Mouse (Mus musculus): ENCODE results near the gene Olfr313. TPM values are rescaled to one million over a fixed set of nuclear protein-coding genes. Genes with fewer than 3 reads are reported as not detected.

Olfr313 gene
- total RNA-seq, 2 experiments from 2014 or later = not detected

- no peak for DNase-seq
Measured at GRCm38 (mm10) chr11:58849731-58850130, 34.9 kb downstream of the Olfr313 start.

- no peak for DNase-seq
Measured at GRCm38 (mm10) chr11:58860744-58861143, 45.9 kb downstream of the Olfr313 start.

GRCm38 (mm10) chr11:58867039-58867953, 52.5 kb downstream of the Olfr313 start, which contains the start of gene 2810021J22Rik:
Gene 2810021J22Rik, plus strand, starts transcription at chr11:58867216.
- DNase-seq = peak; percentile 87

GRCm38 (mm10) chr11:58867954-58868330, 53.1 kb downstream of the Olfr313 start:
- no peak for DNase-seq

Other genes with a start within 250 kb of the Olfr313 start
- not detected for gene Olfr224, start 244.4 kb upstream of the Olfr313 start, total RNA-seq (2021)
- gene Olfr325, start 237.3 kb upstream of the Olfr313 start, total RNA-seq (2021) = not detected
- gene Olfr324, start 219.9 kb upstream of the Olfr313 start, total RNA-seq (2021) = not detected
- not detected for gene 2210407C18Rik, start 198.9 kb upstream of the Olfr313 start, total RNA-seq (2021)
- not detected for gene Olfr323, start 184.5 kb upstream of the Olfr313 start, total RNA-seq (2021)
- under 1 TPM; 0.36 to 1.00 TPM for gene Trim58, start 174.5 kb upstream of the Olfr313 start, total RNA-seq (2021)
- gene Olfr322, start 156.2 kb upstream of the Olfr313 start, total RNA-seq (2021) = not detected
- not detected for gene Olfr320, start 133.9 kb upstream of the Olfr313 start, total RNA-seq (2021)
- not detected for gene Olfr319, start 115.8 kb upstream of the Olfr313 start, total RNA-seq (2021)
- not detected for gene Olfr318, start 91.0 kb upstream of the Olfr313 start, total RNA-seq (2021)
- not detected for gene Olfr317, start 75.8 kb upstream of the Olfr313 start, total RNA-seq (2021)
- gene Olfr316, start 62.3 kb upstream of the Olfr313 start, total RNA-seq (2021) = not detected
- not detected for gene Olfr315, start 41.8 kb upstream of the Olfr313 start, total RNA-seq (2021)
- not detected for gene Olfr314, start 32.0 kb upstream of the Olfr313 start, total RNA-seq (2021)
- 1 to 10 TPM; 2.5 to 3.3 TPM for gene Fam183b, start 13.0 kb upstream of the Olfr313 start, total RNA-seq (2021)
- not detected for gene Olfr312, start 14.2 kb downstream of the Olfr313 start, total RNA-seq (2021)
- gene Olfr311, start 24.3 kb downstream of the Olfr313 start, total RNA-seq (2021) = not detected
- 1 to 10 TPM; 3.5 to 7.5 TPM for gene Gm12258, start 32.2 kb downstream of the Olfr313 start, total RNA-seq (2021)
- 1 to 10 TPM; 5.5 to 8.2 TPM for gene 2810021J22Rik, start 52.2 kb downstream of the Olfr313 start, total RNA-seq (2021)
- gene Zfp39, start 89.2 kb downstream of the Olfr313 start, total RNA-seq (2021) = 1 to 10 TPM; 4.7 to 6.7 TPM
- gene Btnl10, start 102.9 kb downstream of the Olfr313 start, total RNA-seq (2021) = 1 to 10 TPM; 1.2 to 2.1 TPM
- 100 to 1,000 TPM; 154 to 156 TPM for gene Rnf187, start 123.9 kb downstream of the Olfr313 start, total RNA-seq (2021)
- 10 to 100 TPM; 23.0 to 32.1 TPM for gene Hist3h2ba, start 133.9 kb downstream of the Olfr313 start, total RNA-seq (2021)
- gene Hist3h2a, start 139.7 kb downstream of the Olfr313 start, total RNA-seq (2021) = 10 to 100 TPM; 30.8 to 37.5 TPM
- under 1 TPM; 0.09 TPM for gene Trim17, start 139.7 kb downstream of the Olfr313 start, total RNA-seq (2021)
- gene Trim11, start 163.1 kb downstream of the Olfr313 start, total RNA-seq (2021) = 10 to 100 TPM; 19.7 to 24.3 TPM

Measured in adrenal gland, postnatal 10 days (tissue).